ENCODE assay signal across 25 mouse cellular contexts in the genomic region with DNA sequence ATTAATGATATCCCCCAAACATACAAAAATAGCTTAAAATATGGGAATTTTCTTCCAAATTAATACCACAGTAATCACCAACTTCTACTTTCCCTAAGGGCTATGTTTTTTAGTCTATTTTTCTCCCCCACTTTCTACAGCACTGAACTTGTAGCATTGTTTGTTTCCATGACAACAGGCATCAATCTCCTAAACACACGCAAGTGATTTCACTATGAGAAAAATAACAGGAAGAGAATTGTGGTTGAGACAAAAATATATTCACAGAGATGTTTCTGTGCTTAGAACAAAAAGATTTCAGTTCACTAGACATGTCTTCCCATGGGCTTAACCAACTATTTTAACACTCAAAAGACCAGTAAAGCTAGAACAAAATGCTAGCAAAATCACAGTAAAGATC. TPM values are rescaled to one million over a fixed set of nuclear protein-coding genes. Genes with fewer than 3 reads are reported as not detected.
DNase-seq lines count a peak whose midpoint lies in the region; ATAC-seq and TF ChIP-seq lines count a peak whose summit lies in the region.
"Had no signal": no experiment of that assay in that cellular context is flagged by ENCODE, and none has a peak within 500 bp of the region (broad histone marks: within the 10 kb centered on the region; RNA-seq: fewer than 3 reads in every experiment).

No protein-coding gene starts in this region.

- H3K4me2 ChIP-seq in forebrain, embryonic 14.5 days (ENCODE audit: low read length): no peak overlapping the region
- no peak overlapping the region for H3K4me2 ChIP-seq in forebrain, embryonic 15.5 days (replicated peaks)
- H3K4me2 ChIP-seq in midbrain, postnatal 0 days (ENCODE audit: low read depth, low read length, poor library complexity, severe bottlenecking): no peak overlapping the region
- H3K4me2 ChIP-seq in midbrain, embryonic 11.5 days: no peak overlapping the region
- H3K4me2 ChIP-seq: embryonic facial prominence, embryonic 15.5 days; hindbrain, embryonic 13.5 days; limb, embryonic 12.5 days; liver, embryonic 11.5 days; midbrain, embryonic 12.5 days; neural tube, embryonic 13.5 days had no signal

- no peak for TF ChIP-seq CTCF in midbrain, postnatal 0 days (IDR thresholded peaks at IDR 0.05)

- WGBS in forebrain, embryonic 14.5 days: 11% methylated on average over 1 of the region's 1 CpGs
- 9% methylated on average over 1 of the region's 1 CpGs for WGBS in forebrain, embryonic 15.5 days
- 11% methylated on average over 1 of the region's 1 CpGs for WGBS in midbrain, postnatal 0 days
- 67% methylated on average over 1 of the region's 1 CpGs for WGBS in midbrain, embryonic 11.5 days

- H3K9me3 ChIP-seq in forebrain, embryonic 14.5 days (replicated peaks; ENCODE audit: control insufficient read depth, low read length): no peaks in the 10 kb centered on the region
- no peaks in the 10 kb centered on the region for H3K9me3 ChIP-seq in forebrain, embryonic 15.5 days
- no peaks in the 10 kb centered on the region for H3K9me3 ChIP-seq in midbrain, postnatal 0 days (ENCODE audit: low read length)
- H3K9me3 ChIP-seq in midbrain, embryonic 11.5 days (ENCODE audit: control insufficient read depth, low read length): no peaks in the 10 kb centered on the region
- H3K9me3 ChIP-seq: embryonic facial prominence, embryonic 15.5 days; hindbrain, embryonic 13.5 days; limb, embryonic 12.5 days; midbrain, embryonic 12.5 days; neural tube, embryonic 13.5 days had no signal

- no peak overlapping the region for H3K9ac ChIP-seq in forebrain, embryonic 14.5 days (ENCODE audit: low read length)
- H3K9ac ChIP-seq in forebrain, embryonic 15.5 days (replicated peaks): no peak overlapping the region
- H3K9ac ChIP-seq in midbrain, postnatal 0 days (replicated peaks; ENCODE audit: low read length, poor library complexity, severe bottlenecking): no peak overlapping the region
- no peak overlapping the region for H3K9ac ChIP-seq in midbrain, embryonic 11.5 days (ENCODE audit: low read length)
- H3K9ac ChIP-seq: embryonic facial prominence, embryonic 15.5 days; hindbrain, embryonic 13.5 days; limb, embryonic 12.5 days; liver, postnatal 0 days; midbrain, embryonic 12.5 days; neural tube, embryonic 13.5 days had no signal

- no peak overlapping the region for H3K4me3 ChIP-seq in forebrain, embryonic 14.5 days (ENCODE audit: low read depth, low read length)
- no peak overlapping the region for H3K4me3 ChIP-seq in forebrain, embryonic 15.5 days
- no peak overlapping the region for H3K4me3 ChIP-seq in midbrain, postnatal 0 days (ENCODE audit: low read depth, low read length)
- no peak overlapping the region for H3K4me3 ChIP-seq in midbrain, embryonic 11.5 days (ENCODE audit: low read depth, low read length)
- H3K4me3 ChIP-seq: embryonic facial prominence, embryonic 15.5 days; hindbrain, embryonic 13.5 days; limb, embryonic 12.5 days; midbrain, embryonic 12.5 days; neural tube, embryonic 13.5 days had no signal

- no peaks in the 10 kb centered on the region; the same call in 1 of the 2 replicates for H3K4me1 ChIP-seq in forebrain, embryonic 14.5 days (ENCODE audit: control insufficient read depth, insufficient read depth, low read length)
- H3K4me1 ChIP-seq in forebrain, embryonic 15.5 days: no peaks in the 10 kb centered on the region
- peaks cover 2% of the 10 kb centered on the region; the same call in 1 of the 2 replicates for H3K4me1 ChIP-seq in midbrain, postnatal 0 days (ENCODE audit: insufficient read depth, low read length)
- H3K4me1 ChIP-seq in midbrain, embryonic 11.5 days (ENCODE audit: control insufficient read depth, insufficient read depth, low read length): peaks cover 3% of the 10 kb centered on the region; the same call in 1 of the 2 replicates
- H3K4me1 ChIP-seq: embryonic facial prominence, embryonic 15.5 days; limb, embryonic 12.5 days had no signal

- ATAC-seq in forebrain, embryonic 14.5 days: no peak
- ATAC-seq in forebrain, embryonic 15.5 days (replicated peaks): no peak
- ATAC-seq in midbrain, postnatal 0 days (ENCODE audit: low FRiP score): no peak
- no peak for ATAC-seq in midbrain, embryonic 11.5 days (ENCODE audit: low FRiP score)
- ATAC-seq: intestine, embryonic 16.5 days; liver, postnatal 0 days had no signal

- peak; percentile 44 for DNase-seq in forebrain, embryonic 14.5 days (ENCODE audit: low spot score)
- DNase-seq in midbrain, postnatal 0 days (ENCODE audit: low spot score): peak; percentile 24
- DNase-seq in midbrain, embryonic 11.5 days (ENCODE audit: low spot score, missing footprints): no peak
- peak; percentile 55 for DNase-seq in induced T-regulatory cell, adult 2 months (ENCODE audit: low read depth)
- DNase-seq in right cerebral cortex, adult 18-20 months: no peak
- DNase-seq in thymus, postnatal 10 days (ENCODE audit: low spot score in 2 of 2): no peak
- DNase-seq: adrenal gland, postnatal 36 days; cerebellum, adult 11-12 months; cerebellum, postnatal 10 days; kidney, adult 9 months; kidney, postnatal 36 days; layer of hippocampus, postnatal 36 days; liver, postnatal 0 days; lung, postnatal 10 days; right cerebral cortex, postnatal 4 days; thymus, adult 18-20 months had no signal

- H3K27ac ChIP-seq in forebrain, embryonic 14.5 days (ENCODE audit: low read depth, low read length): no peak overlapping the region
- no peak overlapping the region for H3K27ac ChIP-seq in forebrain, embryonic 15.5 days (replicated peaks)
- no peak overlapping the region for H3K27ac ChIP-seq in midbrain, postnatal 0 days (ENCODE audit: low read depth, low read length)
- no peak overlapping the region for H3K27ac ChIP-seq in midbrain, embryonic 11.5 days (ENCODE audit: low read depth, low read length)
- H3K27ac ChIP-seq: embryonic facial prominence, embryonic 15.5 days; hindbrain, embryonic 13.5 days; limb, embryonic 12.5 days; midbrain, embryonic 12.5 days; neural tube, embryonic 13.5 days had no signal

- H3K36me3 ChIP-seq in forebrain, embryonic 14.5 days (ENCODE audit: control insufficient read depth, insufficient read depth, low read length): no peaks in the 10 kb centered on the region
- H3K36me3 ChIP-seq in forebrain, embryonic 15.5 days: no peaks in the 10 kb centered on the region
- no peaks in the 10 kb centered on the region for H3K36me3 ChIP-seq in midbrain, postnatal 0 days (ENCODE audit: insufficient read depth, low read length)
- H3K36me3 ChIP-seq in midbrain, embryonic 11.5 days (ENCODE audit: control insufficient read depth, insufficient read depth, low read length): no peaks in the 10 kb centered on the region
- H3K36me3 ChIP-seq: hindbrain, embryonic 13.5 days; midbrain, embryonic 12.5 days; neural tube, embryonic 13.5 days had no signal

- H3K27me3 ChIP-seq in forebrain, embryonic 14.5 days (replicated peaks; ENCODE audit: control insufficient read depth, insufficient read depth, low read length): no peaks in the 10 kb centered on the region
- H3K27me3 ChIP-seq in forebrain, embryonic 15.5 days: no peaks in the 10 kb centered on the region
- H3K27me3 ChIP-seq in midbrain, postnatal 0 days (ENCODE audit: insufficient read depth, low read length): no peaks in the 10 kb centered on the region
- no peaks in the 10 kb centered on the region for H3K27me3 ChIP-seq in midbrain, embryonic 11.5 days (ENCODE audit: control insufficient read depth, insufficient read depth, low read length)
- H3K27me3 ChIP-seq: embryonic facial prominence, embryonic 15.5 days; hindbrain, embryonic 13.5 days; limb, embryonic 12.5 days; midbrain, embryonic 12.5 days; neural tube, embryonic 13.5 days had no signal

RNA-seq across cellular contexts. Expression of gene Col12a1, which starts 32.6 kb away (rescaled TPM):
- polyA plus RNA-seq in forebrain, embryonic 14.5 days (2014; fragmentation: Nextera tagmentation; extraction: Ambion mirVana): 5.0 and 7.7 TPM in 2 replicates
- polyA plus RNA-seq in forebrain, embryonic 15.5 days (2015; fragmentation: Nextera tagmentation; extraction: Ambion mirVana): 6.1 and 6.4 TPM in 2 replicates
- total RNA-seq in midbrain, postnatal 0 days (2014; rRNA removed): 19.8 and 20.4 TPM in 2 replicates
- polyA plus RNA-seq in midbrain, postnatal 0 days (2015; fragmentation: Nextera tagmentation; extraction: Ambion mirVana): 5.0 and 5.9 TPM in 2 replicates
- polyA plus RNA-seq in midbrain, embryonic 11.5 days (2014; fragmentation: Nextera tagmentation; extraction: Ambion mirVana): 14.7 and 17.8 TPM in 2 replicates
- total RNA-seq: megakaryocyte progenitor cell, adult 5-6 weeks had no signal

Comparison
In these comparisons a context has a peak if more than half of its experiments do, and no peak if none do; other contexts are left out.
1. DNase-seq: peak in forebrain, embryonic 14.5 days (single experiment), midbrain, postnatal 0 days (single experiment) and induced T-regulatory cell, adult 2 months (single experiment); none in midbrain, embryonic 11.5 days (single experiment), right cerebral cortex, adult 18-20 months (single experiment) and thymus, postnatal 10 days (0 of 2).